16 mouse cellular contexts compared by ENCODE assay signal in genomic region chr9:45788405-45788804, GRCm38 (mm10). TPM values are rescaled to one million over a fixed set of nuclear protein-coding genes. Genes with fewer than 3 reads are reported as not detected.
DNase-seq lines count a peak whose midpoint lies in the region; ATAC-seq and TF ChIP-seq lines count a peak whose summit lies in the region.
"Had no signal": no experiment of that assay in that cellular context is flagged by ENCODE, and none has a peak within 500 bp of the region (broad histone marks: within the 10 kb centered on the region; RNA-seq: fewer than 3 reads in every experiment).

No protein-coding gene starts in this region.

- H3K4me2 ChIP-seq in lung, embryonic 14.5 days = no peak overlapping the region
- no peak overlapping the region for H3K4me2 ChIP-seq in intestine, embryonic 16.5 days (ENCODE audit: low read depth, low read length)
- H3K4me2 ChIP-seq: midbrain, embryonic 12.5 days had no signal

- H3K9me3 ChIP-seq in lung, embryonic 14.5 days (ENCODE audit: low read depth, low read length) = no peaks in the 10 kb centered on the region
- no peaks in the 10 kb centered on the region for H3K9me3 ChIP-seq in intestine, embryonic 16.5 days (ENCODE audit: control insufficient read depth, low read length)
- H3K9me3 ChIP-seq: midbrain, embryonic 12.5 days had no signal

- 37% methylated on average over 5 of the region's 5 CpGs for WGBS in lung, embryonic 14.5 days
- WGBS in bone marrow, adult 2 months = 21% methylated on average over 5 of the region's 5 CpGs
- WGBS in intestine, embryonic 16.5 days = 46% methylated on average over 5 of the region's 5 CpGs

- H3K4me3 ChIP-seq in lung, embryonic 14.5 days (ENCODE audit: low read depth, low read length) = no peak overlapping the region
- no peak overlapping the region for H3K4me3 ChIP-seq in bone marrow, adult 2 months (replicated peaks; ENCODE audit: control insufficient read depth, low read depth, low read length)
- H3K4me3 ChIP-seq in intestine, embryonic 16.5 days (ENCODE audit: low read length) = no peak overlapping the region
- H3K4me3 ChIP-seq: heart, adult 2 months; midbrain, embryonic 12.5 days had no signal

- TF ChIP-seq POLR2A in bone marrow, adult 2 months (IDR thresholded peaks at IDR 0.05; ENCODE audit: borderline replicate concordance, control insufficient read depth, low read depth, low read length) = no peak

- no peak for TF ChIP-seq CTCF in lung, embryonic 14.5 days (IDR thresholded peaks at IDR 0.05; ENCODE audit: low read depth)
- TF ChIP-seq CTCF in bone marrow, adult 2 months (IDR thresholded peaks at IDR 0.05; ENCODE audit: control insufficient read depth, insufficient read depth, low read length) = no peak

- H3K4me1 ChIP-seq in lung, embryonic 14.5 days (ENCODE audit: insufficient read depth) = 0 out of 2 replicates have a peak, but pooled peaks cover 4% of the 10 kb centered on the region
- H3K4me1 ChIP-seq in bone marrow, adult 2 months (ENCODE audit: control insufficient read depth, insufficient read depth, low read length) = no peaks in the 10 kb centered on the region; the same call in 1 of the 2 replicates
- no peaks in the 10 kb centered on the region for H3K4me1 ChIP-seq in intestine, embryonic 16.5 days (ENCODE audit: control insufficient read depth, insufficient read depth, low read length)

- ATAC-seq in lung, embryonic 14.5 days (ENCODE audit: insufficient read depth) = peak; percentile 17; the same call in 1 of the 2 replicates
- ATAC-seq in granulocyte monocyte progenitor cell, adult 5-6 weeks (replicated peaks; ENCODE audit: poor library complexity, severe bottlenecking) = peak; percentile 75
- peak; percentile 84 for ATAC-seq in megakaryocyte, adult 5-6 weeks (ENCODE audit: poor library complexity, severe bottlenecking)
- no peak for ATAC-seq in intestine, embryonic 16.5 days
- ATAC-seq: Patski had no signal

- no peak for DNase-seq in lung, embryonic 14.5 days
- DNase-seq in lung, adult 18-20 months = no peak
- DNase-seq in heart, adult 11 months = no peak
- DNase-seq: cerebellum, adult 2 months; heart, adult 2 months; heart, postnatal 36 days; kidney, adult 18-20 months; layer of hippocampus, adult 9-11 months; lung, adult 2 months; thymus, postnatal 14 days had no signal

- no peaks in the 10 kb centered on the region for H3K27me3 ChIP-seq in lung, embryonic 14.5 days (ENCODE audit: insufficient read depth, low read length)
- H3K27me3 ChIP-seq in intestine, embryonic 16.5 days (replicated peaks; ENCODE audit: control insufficient read depth, insufficient read depth, low read length) = no peaks in the 10 kb centered on the region
- H3K27me3 ChIP-seq: midbrain, embryonic 12.5 days; Patski had no signal

- H3K9ac ChIP-seq in lung, embryonic 14.5 days = 0 out of 2 replicates have a peak overlapping the region, but pooled peaks have one; percentile 10
- no peak overlapping the region for H3K9ac ChIP-seq in intestine, embryonic 16.5 days (ENCODE audit: low read depth, low read length)
- H3K9ac ChIP-seq: midbrain, embryonic 12.5 days had no signal

- H3K27ac ChIP-seq in lung, embryonic 14.5 days (ENCODE audit: low read depth) = peak overlapping the region; percentile 51; the same call in 1 of the 2 replicates
- peak overlapping the region; percentile 5 for H3K27ac ChIP-seq in bone marrow, adult 2 months (ENCODE audit: control insufficient read depth, insufficient read depth, low read depth, low read length, poor library complexity)
- no peak overlapping the region for H3K27ac ChIP-seq in intestine, embryonic 16.5 days (ENCODE audit: low read length)
- H3K27ac ChIP-seq: heart, adult 2 months had no signal

- peaks cover 14% of the 10 kb centered on the region; the same call in 1 of the 2 replicates for H3K36me3 ChIP-seq in lung, embryonic 14.5 days (ENCODE audit: insufficient read depth)
- H3K36me3 ChIP-seq in intestine, embryonic 16.5 days (ENCODE audit: control insufficient read depth, insufficient read depth, low read length) = peaks cover 3% of the 10 kb centered on the region; the same call in 1 of the 2 replicates

RNA-seq across cellular contexts. Expression of gene Cep164, which starts 40.1 kb away (rescaled TPM):
- polyA plus RNA-seq in lung, embryonic 14.5 days (2014; fragmentation: Nextera tagmentation; extraction: Ambion mirVana) = 23.2 and 26.9 TPM in 2 replicates
- 21.4 and 33.7 TPM in 2 replicates for polyA plus RNA-seq in bone marrow, adult 2 months (2011; ENCODE audit: insufficient read depth, insufficient read length, low replicate concordance, missing spikeins)
- 19.8 and 22.3 TPM in 2 replicates for total RNA-seq in granulocyte monocyte progenitor cell, adult 5-6 weeks (2014; fragmentation: Nextera tagmentation)
- total RNA-seq in granulocyte monocyte progenitor cell, adult 5-6 weeks (2017) = 18.5 and 22.1 TPM in 2 replicates
- 11.1 and 11.9 TPM in 2 replicates for total RNA-seq in megakaryocyte, adult 5-6 weeks (2015)
- 9.8 and 16.3 TPM in 2 replicates for total RNA-seq in megakaryocyte, adult 5-6 weeks (2017)
- 20.6 and 21.6 TPM in 2 replicates for polyA plus RNA-seq in intestine, embryonic 16.5 days (2015; fragmentation: Nextera tagmentation; extraction: Ambion mirVana)

RNA-seq across cellular contexts. Expression of gene Bace1, which starts 50.0 kb away (rescaled TPM):
- polyA plus RNA-seq in lung, embryonic 14.5 days (2014; fragmentation: Nextera tagmentation; extraction: Ambion mirVana) = 27.2 and 29.9 TPM in 2 replicates
- 4.9 and 5.3 TPM in 2 replicates for polyA plus RNA-seq in bone marrow, adult 2 months (2011; ENCODE audit: insufficient read depth, insufficient read length, low replicate concordance, missing spikeins)
- total RNA-seq in granulocyte monocyte progenitor cell, adult 5-6 weeks (2014; fragmentation: Nextera tagmentation) = 44.3 and 77.0 TPM in 2 replicates
- 48.5 and 62.9 TPM in 2 replicates for total RNA-seq in granulocyte monocyte progenitor cell, adult 5-6 weeks (2017)
- total RNA-seq in megakaryocyte, adult 5-6 weeks (2015) = 2.9 and 3.5 TPM in 2 replicates
- total RNA-seq in megakaryocyte, adult 5-6 weeks (2017) = 4.1 and 7.2 TPM in 2 replicates
- polyA plus RNA-seq in intestine, embryonic 16.5 days (2015; fragmentation: Nextera tagmentation; extraction: Ambion mirVana) = 17.8 TPM in 2 replicates
